Mouse (Mus musculus): ENCODE results near the gene Tctex1d1.

Gene Tctex1d1

DNA sequence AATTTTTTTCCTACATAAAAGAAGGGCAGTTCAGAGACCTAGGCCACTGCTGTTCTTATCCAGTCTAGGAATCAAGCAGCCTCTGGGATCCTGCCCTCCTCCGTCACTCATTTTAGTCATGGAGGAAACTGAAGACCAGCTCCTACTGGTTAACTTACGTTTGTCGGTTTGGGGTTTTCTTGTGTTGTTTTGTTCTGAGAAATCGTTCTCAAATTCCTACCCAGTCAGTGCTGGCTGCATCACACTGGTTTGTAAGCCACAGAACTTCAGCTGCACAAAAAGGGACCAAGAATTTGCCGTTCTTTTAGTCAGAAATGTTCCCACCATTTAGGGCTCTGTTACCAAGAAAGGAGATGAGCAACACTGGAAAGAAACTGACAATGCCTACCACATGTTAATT, 11.0 kb downstream of the Tctex1d1 start:
- DNase-seq: no peak

DNA sequence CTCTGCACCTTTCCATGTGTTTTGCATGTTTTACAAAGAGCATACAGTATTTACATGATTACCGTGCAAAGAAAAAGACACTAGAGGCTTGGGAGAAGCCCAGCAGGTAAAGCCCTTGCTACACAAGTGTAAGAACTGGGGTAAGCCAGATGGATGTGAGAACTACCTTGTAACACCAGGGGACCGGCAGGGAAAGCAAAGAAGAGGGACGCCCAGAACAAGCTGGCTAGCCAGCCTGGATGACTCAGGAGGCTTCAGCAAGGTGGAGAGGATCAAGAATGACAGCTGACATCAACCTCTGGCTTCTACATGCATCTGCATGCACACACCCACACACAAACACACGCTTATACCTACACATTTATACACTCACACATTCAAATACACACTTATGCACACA, 11.6 kb downstream of the Tctex1d1 start:
- no peak for DNase-seq

DNA sequence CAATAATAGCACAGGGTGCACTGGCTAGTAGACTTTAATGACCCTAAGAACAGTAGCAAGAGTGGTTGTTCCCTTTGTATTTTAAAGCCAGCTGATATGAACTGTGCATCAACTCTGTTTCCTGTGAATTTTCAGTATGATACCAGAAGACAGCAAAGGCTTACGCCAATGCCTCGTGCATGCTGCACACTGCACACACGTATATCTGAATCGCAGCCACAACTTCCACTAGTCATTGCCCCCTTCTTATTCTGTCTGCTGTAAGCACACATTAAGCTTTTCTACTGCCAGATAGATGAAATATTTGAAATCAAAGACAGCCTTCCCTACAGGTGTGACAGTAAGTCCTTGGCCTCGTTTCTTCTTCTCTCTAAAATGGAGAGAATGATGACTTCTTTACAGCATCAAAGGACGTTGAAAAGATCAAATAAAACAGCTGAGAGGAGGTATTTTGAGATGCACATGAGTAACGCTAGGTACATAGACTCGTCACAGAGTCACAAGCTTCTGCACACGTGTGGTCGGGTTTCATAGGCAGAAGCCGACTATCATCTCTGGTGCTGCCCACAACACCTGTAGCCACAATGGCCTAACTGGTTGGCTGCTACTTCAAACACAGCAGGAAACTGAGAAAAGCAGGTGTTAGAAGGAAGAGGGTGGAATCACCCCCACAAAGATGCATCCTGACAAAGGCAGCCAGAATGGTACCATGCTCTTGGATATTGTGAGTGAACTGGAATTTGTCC, 12.4 kb downstream of the Tctex1d1 start:
- DNase-seq: no peak

DNA sequence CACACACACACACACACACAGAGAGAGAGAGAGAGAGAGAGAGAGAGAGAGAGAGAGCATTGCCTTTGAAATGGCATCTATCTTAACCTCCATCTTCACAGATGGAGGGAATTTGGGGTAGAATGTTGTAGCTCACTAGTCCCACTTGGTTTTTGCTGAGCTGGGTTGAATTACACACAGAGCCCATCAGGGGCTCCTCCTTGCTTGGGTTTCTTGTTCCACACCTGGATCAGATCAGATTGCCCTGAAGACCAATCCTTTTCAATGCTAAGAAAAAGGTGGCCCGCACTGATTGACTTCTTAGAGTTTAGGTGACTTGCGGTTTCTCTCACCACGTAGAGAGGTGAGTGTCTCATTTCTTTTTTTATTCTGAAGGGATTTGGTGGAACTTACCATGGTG, 13.3 kb downstream of the Tctex1d1 start:
- DNase-seq: no peak

DNA sequence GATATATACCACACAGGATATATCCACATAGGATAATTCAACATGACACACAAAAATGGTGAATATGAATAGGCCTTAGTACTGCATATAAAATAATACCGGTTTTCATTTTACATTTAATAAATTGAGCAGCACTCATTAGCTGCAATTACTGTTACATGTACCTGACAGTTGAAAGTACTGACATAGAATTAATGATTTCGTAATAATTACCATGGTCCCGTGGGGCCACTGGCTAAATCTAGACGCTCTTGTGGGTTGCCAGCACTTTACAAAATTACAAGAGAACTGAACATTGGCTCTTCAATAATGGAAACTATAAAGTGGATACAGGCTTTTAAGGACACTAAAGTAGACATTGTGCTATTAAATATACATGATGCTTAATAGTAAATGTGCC, 26.3 kb downstream of the Tctex1d1 start:
- DNase-seq: no peak

DNA sequence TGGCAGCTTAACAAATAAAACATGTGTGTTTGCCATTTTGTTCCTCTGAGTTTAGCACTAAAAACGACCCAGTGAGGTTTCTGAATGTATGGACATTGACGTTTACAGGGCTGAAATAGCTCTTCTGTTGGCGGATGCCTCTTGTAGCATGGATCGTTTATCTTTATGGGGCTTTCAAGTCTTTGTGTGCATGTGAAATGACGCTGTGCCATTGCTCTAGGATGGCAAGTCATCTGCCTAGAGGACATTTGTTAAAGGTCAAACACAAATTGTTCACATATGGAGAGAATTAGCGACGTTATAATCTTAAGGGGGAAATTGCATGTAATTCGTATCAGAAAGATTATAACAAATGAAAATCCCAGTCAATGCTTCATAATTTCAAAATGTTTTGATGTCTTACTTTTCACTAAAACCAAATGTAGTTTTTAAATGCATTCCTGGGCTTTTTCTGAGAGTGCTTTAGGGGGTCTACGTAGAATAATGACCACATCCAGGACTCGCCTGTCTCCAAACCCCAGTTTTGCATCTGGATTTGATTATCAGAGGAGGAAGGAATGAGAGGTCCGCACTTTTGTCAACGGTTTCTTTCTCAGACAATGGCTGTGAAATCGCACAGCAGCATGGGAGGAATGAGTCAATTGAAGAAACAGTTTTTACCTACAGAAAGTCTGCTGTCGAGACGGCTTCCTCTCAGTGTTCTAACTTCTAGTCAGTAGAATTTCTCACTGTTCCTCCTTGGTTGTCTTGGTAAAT, 27.0 kb downstream of the Tctex1d1 start:
- no peak for DNase-seq

DNA sequence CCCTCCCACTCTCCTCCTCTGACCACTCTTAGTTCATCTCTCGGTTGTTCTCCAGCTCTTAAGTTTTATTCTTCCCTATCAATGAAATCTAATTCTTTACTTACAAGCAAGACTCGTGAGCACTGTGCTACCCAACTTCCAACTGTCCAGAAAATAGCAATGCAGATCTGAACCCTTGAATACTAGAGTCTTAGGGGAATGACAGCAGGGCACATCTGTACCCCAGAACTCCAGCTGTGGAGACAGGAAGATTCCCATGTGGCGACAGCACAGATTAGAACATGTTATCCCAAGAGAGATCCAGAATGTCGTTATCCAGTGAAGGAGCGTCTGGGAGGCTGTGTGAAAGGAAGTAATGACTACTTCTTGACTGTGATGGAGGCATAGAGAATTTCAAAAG, 27.9 kb downstream of the Tctex1d1 start:
- no peak for DNase-seq

DNA sequence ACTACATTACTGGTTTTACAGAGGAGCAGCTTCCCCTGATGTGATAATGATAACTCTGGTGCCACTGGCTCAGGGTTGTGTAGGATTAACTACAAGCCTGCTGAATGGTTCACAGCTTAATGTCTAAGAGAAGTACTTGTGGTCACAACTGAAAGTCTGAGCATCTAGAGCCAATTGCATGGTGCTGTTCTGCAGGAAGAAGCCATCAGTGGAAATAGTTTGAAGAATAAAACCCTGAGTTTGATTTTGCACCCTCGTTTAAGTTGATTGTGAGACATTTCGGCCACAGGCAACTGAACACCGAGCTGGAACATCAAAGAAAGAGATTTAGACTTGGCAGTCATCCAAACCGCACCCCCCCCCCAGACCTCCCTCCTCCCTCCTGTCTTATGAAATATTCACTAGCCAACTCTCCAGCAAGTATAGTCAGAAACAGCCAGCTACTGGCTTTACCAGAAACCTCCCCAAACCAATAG, 28.6 kb downstream of the Tctex1d1 start:
- DNase-seq: peak in 1 of 2 experiments; percentile 1

DNA sequence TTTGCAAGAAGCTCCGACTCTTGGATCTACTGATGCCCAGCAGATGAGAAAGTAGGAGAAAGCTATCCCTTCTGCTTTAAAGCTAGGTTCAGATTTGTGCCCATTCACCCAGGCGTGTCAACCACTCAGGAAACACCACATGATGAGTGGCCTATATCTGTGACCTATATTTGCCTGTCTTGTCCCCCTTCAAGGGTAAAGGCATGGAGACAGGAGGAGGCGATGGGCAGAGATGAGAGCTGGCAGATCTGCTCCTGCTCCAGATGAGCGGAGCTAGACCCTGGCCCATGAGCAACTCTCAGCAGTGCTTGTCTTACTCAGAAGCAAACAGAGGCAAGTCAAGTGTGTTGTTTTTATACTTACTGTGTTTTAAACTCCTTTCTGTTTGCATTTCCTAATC, 32.3 kb downstream of the Tctex1d1 start:
- no peak for DNase-seq

DNA sequence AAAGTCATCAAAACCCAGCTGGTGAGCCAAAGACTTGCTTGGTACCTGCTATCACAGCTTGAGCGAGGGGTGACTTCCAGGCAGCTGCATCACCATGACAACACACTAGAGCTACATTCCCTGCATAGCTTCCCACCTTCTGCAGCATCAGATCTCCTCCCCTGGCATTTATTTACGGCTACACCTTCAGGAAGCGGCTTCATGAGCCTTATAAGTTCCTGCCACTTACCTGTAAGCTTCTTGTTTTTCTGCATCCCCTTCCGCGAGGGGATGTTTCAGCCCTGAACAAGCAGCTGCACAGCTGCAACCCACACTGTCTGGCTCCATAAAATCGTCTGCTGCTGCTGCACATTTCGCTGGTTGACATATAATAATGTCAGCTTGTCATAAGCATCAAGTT, 33.4 kb downstream of the Tctex1d1 start:
- no peak for DNase-seq

DNA sequence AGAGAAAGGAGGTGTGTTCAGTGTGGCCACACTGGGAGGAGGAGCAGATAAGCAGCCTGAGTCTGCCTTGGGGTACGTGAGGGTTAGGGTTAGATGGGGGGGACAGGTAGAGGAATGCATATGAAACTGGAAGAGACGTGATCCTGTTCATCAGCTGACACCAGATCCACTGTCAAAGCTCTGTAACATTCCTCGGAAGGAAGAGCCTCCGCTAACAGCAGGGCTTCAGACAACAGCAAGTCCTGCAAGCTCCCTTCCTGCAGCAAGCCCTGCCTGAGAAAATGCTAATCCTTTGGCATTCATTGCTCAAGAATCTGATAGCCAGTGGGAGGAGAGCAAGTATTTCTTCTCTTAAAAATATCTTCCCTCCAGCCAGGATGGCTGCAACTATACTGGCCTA, 35.1 kb downstream of the Tctex1d1 start:
- peak in 1 of 2 experiments; percentile 0 for DNase-seq

DNA sequence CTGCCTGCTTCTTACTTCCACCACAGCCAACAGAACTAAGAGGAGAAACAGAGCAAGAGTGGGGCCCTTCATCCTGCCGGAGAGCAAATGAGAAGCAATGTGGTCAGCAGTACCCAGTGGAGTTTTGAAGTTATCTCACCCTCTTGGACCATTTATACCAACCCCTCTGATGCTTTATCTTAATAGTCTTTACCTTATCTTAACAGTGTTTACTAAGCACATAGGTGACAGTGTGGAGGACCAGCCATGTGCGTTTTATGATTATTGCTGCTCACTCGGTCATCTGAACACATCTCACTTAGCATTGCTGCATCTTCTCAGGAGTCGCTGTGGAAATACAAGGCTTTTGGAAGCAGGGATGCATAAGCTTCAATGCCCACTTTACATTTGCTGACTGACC, 48.2 kb downstream of the Tctex1d1 start, which contains the start of gene Insl5:
Gene Insl5, minus strand, starts transcription at position 222 of the 400 bp plus-strand sequence.
- DNase-seq: no peak

DNA sequence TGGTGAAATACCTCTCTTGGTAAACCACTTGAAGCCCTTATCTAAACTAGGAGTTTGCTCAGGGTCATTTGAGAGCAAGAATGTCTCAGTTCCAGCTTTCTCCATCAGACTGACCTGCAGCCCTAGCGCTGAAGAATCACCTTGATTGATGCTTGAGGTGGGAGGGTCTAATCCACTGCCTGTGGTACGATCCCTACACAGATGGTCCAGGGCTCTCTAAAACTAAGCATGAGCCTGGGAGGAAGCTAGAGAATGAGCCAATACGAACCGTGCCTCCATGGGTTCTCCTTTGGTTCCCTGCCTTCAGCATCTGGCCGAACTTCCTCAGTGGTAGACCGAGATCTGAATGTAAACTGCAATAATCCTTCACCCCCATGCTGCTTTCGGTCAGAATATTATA, 49.3 kb downstream of the Tctex1d1 start:
- DNase-seq: no peak

DNA sequence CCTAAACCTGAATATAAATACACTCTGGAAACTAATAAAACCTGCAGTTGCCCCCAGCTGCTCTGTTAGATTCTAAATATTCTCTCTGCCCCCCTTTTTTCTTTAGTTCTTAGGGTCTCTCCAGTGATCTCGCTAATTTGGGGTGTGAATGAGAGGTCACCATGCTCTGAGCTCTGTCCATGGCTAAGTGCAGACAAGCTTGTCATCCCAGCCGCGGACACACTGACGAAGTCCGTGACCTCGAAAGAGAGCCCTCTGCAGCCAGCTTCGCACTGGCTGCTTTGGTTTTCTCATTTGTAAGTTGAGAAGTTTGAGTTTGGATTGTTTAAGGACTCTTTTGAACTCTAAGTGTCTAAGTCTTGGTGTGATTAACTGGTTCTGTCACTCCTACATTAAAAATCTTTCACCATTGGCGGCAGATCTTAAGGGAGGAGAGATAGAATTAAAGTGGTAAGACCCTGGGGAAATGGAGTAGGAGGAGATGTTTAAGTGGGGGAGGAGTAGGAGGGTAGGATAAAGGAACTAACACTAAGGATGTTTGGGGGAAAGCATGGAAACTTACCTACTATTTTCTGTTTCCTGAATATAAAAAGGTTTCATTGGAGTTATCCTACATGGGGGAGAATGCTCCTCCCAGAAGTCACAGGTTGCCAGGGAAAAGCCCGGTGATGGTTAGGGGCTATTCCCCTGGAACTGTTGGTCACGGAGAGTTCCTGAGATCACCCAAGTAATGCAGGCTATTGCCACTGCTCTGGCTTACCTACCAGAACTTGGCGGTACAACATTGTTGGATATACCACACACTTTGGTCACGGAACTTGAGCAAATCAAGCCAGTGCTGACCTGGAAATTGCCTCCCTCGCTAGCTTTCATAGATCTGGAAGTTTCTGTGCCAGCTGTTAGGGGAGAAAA, 50.0 kb downstream of the Tctex1d1 start:
- DNase-seq: no peak

DNA sequence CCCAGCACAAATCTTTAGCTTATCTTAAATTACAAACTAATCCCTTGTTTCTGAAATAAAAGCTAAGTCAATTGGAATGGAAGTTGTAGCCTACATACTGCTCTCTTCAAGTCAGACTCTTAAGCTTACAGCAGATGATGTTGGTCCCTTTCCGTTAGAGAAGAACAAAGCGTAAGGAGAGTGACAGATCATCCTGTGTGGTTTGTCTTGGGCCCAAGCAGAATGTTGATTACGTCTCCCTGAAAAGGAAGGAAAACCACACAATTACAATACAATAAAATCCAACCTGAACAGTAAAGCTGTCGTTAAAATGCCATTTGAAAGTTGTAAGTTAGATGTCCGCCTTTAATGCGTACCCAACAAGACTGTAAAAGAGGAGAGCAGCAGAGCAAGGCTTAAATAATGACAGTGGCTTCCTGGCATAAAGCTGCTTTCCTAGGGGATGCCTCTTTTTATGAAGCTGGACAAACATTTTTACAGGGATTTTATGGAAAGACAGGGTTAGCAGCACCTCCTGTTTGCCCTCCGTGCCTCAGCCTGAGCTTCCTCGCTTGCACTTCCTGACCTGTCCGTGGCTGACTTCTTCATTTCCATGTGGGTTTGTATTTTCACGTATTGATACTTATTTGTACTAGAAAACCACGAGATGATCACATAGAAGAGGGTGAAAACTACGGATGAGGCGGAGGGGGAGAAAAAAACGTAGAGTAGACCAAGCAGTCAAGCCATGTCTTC, 60.9 kb downstream of the Tctex1d1 start:
- DNase-seq: no peak

DNA sequence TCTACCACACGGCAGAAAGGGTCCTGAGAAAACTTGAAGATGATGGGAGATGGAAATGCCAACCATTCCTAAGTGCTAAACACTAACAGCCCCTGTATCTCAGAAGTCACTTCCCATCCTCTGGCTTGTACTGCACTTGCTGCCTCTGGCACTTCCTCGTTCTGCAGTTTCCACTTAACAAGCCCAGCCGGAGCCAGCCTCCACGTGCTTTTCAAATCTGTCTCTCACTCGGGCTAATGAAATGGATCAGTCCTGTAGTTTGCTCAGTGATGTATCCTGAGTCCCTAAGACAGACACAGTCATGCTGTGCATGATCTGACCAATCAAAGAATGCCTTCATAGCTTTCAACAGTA, 61.4 kb downstream of the Tctex1d1 start:
- DNase-seq: no peak

DNA sequence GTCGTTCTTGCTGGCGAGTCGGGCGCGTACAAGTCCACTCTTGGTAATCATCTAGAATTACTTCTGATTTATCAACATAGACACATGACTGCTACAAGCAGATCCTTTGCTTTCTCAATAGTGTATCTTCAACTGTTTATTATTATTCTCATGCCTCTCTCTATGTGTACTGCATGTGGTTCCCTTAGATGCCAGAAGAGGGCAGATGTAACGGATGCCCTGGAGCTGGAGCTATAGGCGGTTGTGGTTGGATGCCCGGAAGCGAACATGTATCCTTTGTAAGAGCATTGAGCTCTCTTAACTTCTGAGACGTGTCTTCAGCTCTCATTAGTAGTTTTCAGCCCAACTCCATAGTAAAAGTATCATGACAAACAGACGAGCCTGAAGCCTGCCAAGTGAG, 64.6 kb downstream of the Tctex1d1 start:
- no peak for DNase-seq

DNA sequence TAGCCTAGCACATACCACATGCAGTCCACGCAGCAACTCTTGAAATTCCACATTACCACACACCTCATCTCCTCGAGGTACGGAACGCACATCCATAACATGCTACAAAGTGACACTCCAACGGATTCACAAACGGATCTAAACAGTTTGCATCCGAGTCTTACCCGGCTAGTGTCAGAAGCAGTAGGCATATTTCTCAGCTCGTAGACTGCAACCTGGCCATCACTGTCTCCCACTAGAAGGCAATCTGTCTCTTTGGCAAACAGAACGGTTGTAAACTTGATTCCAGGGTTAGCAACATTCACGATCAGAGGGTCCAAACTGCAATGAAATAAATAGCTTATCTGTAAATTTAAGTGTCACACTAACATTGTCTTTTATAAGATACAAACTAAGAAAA, 69.6 kb downstream of the Tctex1d1 start:
- no peak for DNase-seq

Measured in kidney, postnatal 36 days (tissue).